Mouse (Mus musculus): ENCODE data around the gene Dkkl1. TPM values are rescaled to one million over a fixed set of nuclear protein-coding genes. Genes with fewer than 3 reads are reported as not detected.

The Dkkl1 gene
- total and polyA plus RNA-seq, 2 experiments from 2014 or later: 18.3 to 24.0 TPM

DNA sequence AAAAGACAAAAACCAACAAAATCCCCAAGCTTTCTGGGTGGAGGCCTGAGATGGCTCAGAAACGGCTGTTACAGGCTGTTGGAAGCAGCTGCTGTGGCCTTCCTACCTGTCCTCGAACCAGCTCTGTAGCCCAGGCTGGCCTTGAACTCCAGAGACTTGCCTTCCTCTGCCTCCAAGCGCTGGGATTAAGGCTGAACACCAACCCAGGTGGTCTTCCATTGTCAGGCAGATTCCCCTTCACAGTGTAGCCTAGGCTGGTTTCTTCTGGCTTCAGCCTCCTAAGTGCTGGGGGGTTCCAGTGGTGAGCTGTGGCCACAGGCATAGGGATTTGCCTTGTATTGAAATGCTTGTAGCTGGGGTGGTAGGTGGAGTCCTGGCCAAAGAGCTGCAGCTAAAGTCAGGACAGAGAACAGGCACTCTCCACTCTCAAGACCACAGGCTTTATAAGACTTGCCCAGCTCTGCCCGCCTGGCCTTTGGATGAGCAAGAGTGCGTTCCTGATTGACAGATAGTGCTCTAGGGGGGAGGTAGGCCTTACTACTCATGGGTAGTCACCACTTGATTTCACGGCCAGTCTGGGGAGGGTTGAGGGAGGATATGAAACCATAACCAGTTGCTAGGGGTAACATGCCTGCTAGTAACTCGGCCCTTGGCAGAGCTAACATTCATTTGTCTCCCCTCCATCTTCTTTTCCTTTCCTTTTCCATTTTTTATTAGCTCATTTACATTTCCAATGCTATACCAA is 17.7 kb upstream of the Dkkl1 start:
- Histone ChIP-seq H3K4me1 (ENCODE audit: insufficient read depth, low read length) (peaks cover 5% of the 10 kb centered on the region; the same call in 1 of the 2 replicates), H3K27me3 (ENCODE audit: insufficient read depth, low read length) (no peaks in the 10 kb centered on the region), H3K9ac (replicated peaks; ENCODE audit: low read length) (no peak overlapping the region), H3K36me3 (ENCODE audit: insufficient read depth, low read length) (peaks cover 10% of the 10 kb centered on the region), H3K9me3 (ENCODE audit: low read length) (no peaks in the 10 kb centered on the region), H3K4me3 (ENCODE audit: low read length) (no peak overlapping the region), H3K27ac (no peak overlapping the region), H3K4me2 (ENCODE audit: low read depth, low read length) (no peak overlapping the region)
- WGBS: 84% methylated on average over 7 of the region's 7 CpGs
- DNase-seq (ENCODE audit: low spot score): no peak
- no peak for ATAC-seq
- TF ChIP-seq CTCF (IDR thresholded peaks at IDR 0.05; ENCODE audit: low read depth): no peak

- H3K27me3 ChIP-seq (ENCODE audit: insufficient read depth, low read length): no peaks in the 10 kb centered on the region
- H3K4me1 ChIP-seq (ENCODE audit: insufficient read depth, low read length): peaks cover 2% of the 10 kb centered on the region; the same call in 1 of the 2 replicates
- H3K4me2 ChIP-seq (ENCODE audit: low read depth, low read length): no peak overlapping the region
- DNase-seq (ENCODE audit: low spot score) (no peak), ATAC-seq (no peak)
- no peak for TF ChIP-seq CTCF (IDR thresholded peaks at IDR 0.05; ENCODE audit: low read depth)
- 94% methylated on average over 8 of the region's 8 CpGs for WGBS
- H3K27ac ChIP-seq: no peak overlapping the region
- peaks cover 10% of the 10 kb centered on the region for H3K36me3 ChIP-seq (ENCODE audit: insufficient read depth, low read length)
- no peak overlapping the region for H3K9ac ChIP-seq (replicated peaks; ENCODE audit: low read length)
- no peak overlapping the region for H3K4me3 ChIP-seq (ENCODE audit: low read length)
- H3K9me3 ChIP-seq (ENCODE audit: low read length): no peaks in the 10 kb centered on the region
These were observed 17.1 kb upstream of the Dkkl1 start for GRCm38 (mm10) chr7:45229046-45229445.

GRCm38 (mm10) chr7:45228548-45228947 is 16.6 kb upstream of the Dkkl1 start:
- ATAC-seq (no peak), DNase-seq (ENCODE audit: low spot score) (no peak)
- no peak for TF ChIP-seq CTCF (IDR thresholded peaks at IDR 0.05; ENCODE audit: low read depth)
- Histone ChIP-seq H3K4me2 (ENCODE audit: low read depth, low read length) (no peak overlapping the region), H3K4me1 (ENCODE audit: insufficient read depth, low read length) (no peaks in the 10 kb centered on the region; the same call in 1 of the 2 replicates), H3K27me3 (ENCODE audit: insufficient read depth, low read length) (no peaks in the 10 kb centered on the region), H3K27ac (no peak overlapping the region), H3K9me3 (ENCODE audit: low read length) (no peaks in the 10 kb centered on the region), H3K9ac (replicated peaks; ENCODE audit: low read length) (no peak overlapping the region), H3K36me3 (ENCODE audit: insufficient read depth, low read length) (peaks cover 10% of the 10 kb centered on the region), H3K4me3 (ENCODE audit: low read length) (no peak overlapping the region)
- whole genome bisulfite sequencing: 82% methylated on average over 18 of the region's 18 CpGs

DNA sequence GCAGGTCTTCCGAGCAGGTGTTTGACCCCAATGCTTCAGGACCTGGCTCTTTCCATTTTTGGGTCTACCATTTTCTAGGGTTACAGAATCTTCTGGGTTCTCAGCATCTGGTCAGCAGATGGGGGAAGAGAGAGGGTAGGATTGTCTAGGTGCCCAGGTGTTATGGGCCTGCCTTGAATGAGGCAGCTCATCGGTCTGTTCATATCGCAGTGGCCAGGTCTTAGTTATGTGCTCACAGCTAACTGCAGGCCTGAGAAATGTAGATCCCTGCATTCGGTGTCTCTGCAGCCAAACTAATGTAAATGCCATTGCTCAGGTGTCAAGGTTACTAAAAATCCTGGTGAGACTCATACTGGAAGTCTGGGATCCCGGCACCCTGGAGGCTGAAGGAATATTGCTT is 14.5 kb upstream of the Dkkl1 start:
- no peak for DNase-seq (ENCODE audit: low spot score)
- TF ChIP-seq CTCF (IDR thresholded peaks at IDR 0.05; ENCODE audit: low read depth): no peak
- H3K36me3 ChIP-seq (ENCODE audit: insufficient read depth, low read length): peaks cover 10% of the 10 kb centered on the region
- WGBS: 97% methylated on average over 5 of the region's 5 CpGs
- no peaks in the 10 kb centered on the region for H3K27me3 ChIP-seq (ENCODE audit: insufficient read depth, low read length)
- H3K4me1 ChIP-seq (ENCODE audit: insufficient read depth, low read length): no peaks in the 10 kb centered on the region
- no peak overlapping the region for H3K9ac ChIP-seq (replicated peaks; ENCODE audit: low read length)
- no peak overlapping the region for H3K4me3 ChIP-seq (ENCODE audit: low read length)
- H3K4me2 ChIP-seq (ENCODE audit: low read depth, low read length): no peak overlapping the region
- no peak overlapping the region for H3K27ac ChIP-seq
- no peak for ATAC-seq
- no peaks in the 10 kb centered on the region for H3K9me3 ChIP-seq (ENCODE audit: low read length)

DNA sequence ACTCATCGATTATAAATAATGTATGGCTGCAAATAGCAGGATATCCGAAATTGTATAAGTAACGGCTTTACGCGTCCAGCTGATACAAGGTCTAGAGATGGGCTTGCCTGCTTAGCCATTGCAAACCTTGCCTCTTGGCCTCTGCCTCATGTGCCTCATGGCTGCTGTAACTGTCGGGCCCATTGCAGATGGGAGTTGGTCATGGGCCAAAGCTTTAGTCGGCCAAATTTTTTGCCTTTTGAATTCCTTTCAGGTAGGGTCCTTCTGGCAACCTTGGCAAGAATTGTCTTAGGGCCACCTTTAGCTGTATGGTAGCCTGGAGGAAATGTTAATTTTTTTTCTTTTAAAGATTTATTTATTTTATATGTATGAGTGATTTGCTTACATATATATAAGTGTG is 12.9 kb upstream of the Dkkl1 start:
- DNase-seq (ENCODE audit: low spot score) (no peak), ATAC-seq (no peak)
- H3K4me3 ChIP-seq (ENCODE audit: low read length): no peak overlapping the region
- H3K27me3 ChIP-seq (ENCODE audit: insufficient read depth, low read length): no peaks in the 10 kb centered on the region
- no peak overlapping the region for H3K9ac ChIP-seq (replicated peaks; ENCODE audit: low read length)
- WGBS: 77% methylated on average over 7 of the region's 7 CpGs
- no peaks in the 10 kb centered on the region for H3K4me1 ChIP-seq (ENCODE audit: insufficient read depth, low read length)
- peaks cover 10% of the 10 kb centered on the region for H3K36me3 ChIP-seq (ENCODE audit: insufficient read depth, low read length)
- H3K9me3 ChIP-seq (ENCODE audit: low read length): no peaks in the 10 kb centered on the region
- no peak overlapping the region for H3K4me2 ChIP-seq (ENCODE audit: low read depth, low read length)
- TF ChIP-seq CTCF (IDR thresholded peaks at IDR 0.05; ENCODE audit: low read depth): no peak
- no peak overlapping the region for H3K27ac ChIP-seq

DNA sequence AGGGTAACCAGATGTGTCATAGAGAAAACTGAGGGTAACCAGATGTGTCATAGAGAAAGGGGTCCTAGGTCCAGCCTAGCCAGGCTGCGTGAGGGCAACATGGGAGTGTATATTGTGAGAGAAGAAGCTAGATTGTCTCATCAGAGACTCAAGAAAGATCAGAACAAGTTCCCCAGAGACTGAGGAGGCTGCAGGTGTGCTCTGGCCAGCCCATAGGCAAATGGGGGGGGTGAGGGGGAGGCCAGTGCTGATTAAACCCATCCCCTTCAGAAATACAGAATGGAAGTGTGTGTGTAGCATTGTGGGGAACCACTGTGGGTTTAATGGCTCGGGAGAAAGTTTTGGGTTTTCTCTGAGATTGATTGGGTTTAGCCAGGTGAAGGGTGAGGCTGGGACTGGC is 9.7 kb upstream of the Dkkl1 start:
- H3K4me1 ChIP-seq (ENCODE audit: insufficient read depth, low read length): 0 out of 2 replicates have a peak, but pooled peaks cover 6% of the 10 kb centered on the region
- TF ChIP-seq CTCF (IDR thresholded peaks at IDR 0.05; ENCODE audit: low read depth): no peak
- no peak for DNase-seq (ENCODE audit: low spot score)
- H3K4me3 ChIP-seq (ENCODE audit: low read length): no peak overlapping the region
- H3K27ac ChIP-seq: no peak overlapping the region
- H3K27me3 ChIP-seq (ENCODE audit: insufficient read depth, low read length): no peaks in the 10 kb centered on the region
- H3K4me2 ChIP-seq (ENCODE audit: low read depth, low read length): no peak overlapping the region
- WGBS: 90% methylated on average over 2 of the region's 2 CpGs
- no peak for ATAC-seq
- no peaks in the 10 kb centered on the region for H3K9me3 ChIP-seq (ENCODE audit: low read length)
- no peak overlapping the region for H3K9ac ChIP-seq (replicated peaks; ENCODE audit: low read length)
- peaks cover 7% of the 10 kb centered on the region; the same call in 1 of the 2 replicates for H3K36me3 ChIP-seq (ENCODE audit: insufficient read depth, low read length)

Measured in hindbrain, postnatal 0 days (tissue).